Mouse (Mus musculus): ENCODE measurements around the gene Vmn2r94. TPM values are rescaled to one million over a fixed set of nuclear protein-coding genes. Genes with fewer than 3 reads are reported as not detected.

Vmn2r94 gene
- not detected in 2 replicates for polyA plus RNA-seq (2015; fragmentation: Nextera tagmentation; extraction: Ambion mirVana)

DNA sequence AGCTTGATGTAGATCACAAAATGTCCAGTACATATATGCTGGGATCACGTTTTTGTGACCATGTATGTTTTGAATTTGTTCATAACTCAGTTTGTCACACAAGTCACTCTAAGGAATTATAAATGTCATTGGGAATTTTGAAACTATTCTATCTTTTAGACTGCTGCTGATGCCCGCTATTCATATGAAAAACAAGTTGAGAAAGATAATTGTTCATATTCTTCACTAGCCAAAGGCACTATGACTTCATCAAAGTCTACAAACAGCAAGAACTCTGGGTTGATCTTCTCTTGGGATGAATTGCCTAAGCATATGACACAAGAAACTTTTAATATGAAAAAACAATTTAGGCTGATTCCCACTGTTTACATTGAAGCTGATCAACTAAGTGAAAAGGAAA, at the start of gene Vmn2r94:
Gene Vmn2r94 (minus strand): TSS at position 101 of the 400 bp plus-strand sequence.
- no peak within 1 kb of the TSS for H3K27ac ChIP-seq
- WGBS = 49% methylated on average over 2 of the region's 2 CpGs
- no peak for ATAC-seq (ENCODE audit: low FRiP score, low read depth)
- H3K9me3 ChIP-seq = peaks cover 16% of the 10 kb centered on the region
- H3K4me3 ChIP-seq = no peak within 1 kb of the TSS
- no peaks in the 10 kb centered on the region for H3K27me3 ChIP-seq
- H3K4me2 ChIP-seq (replicated peaks) = no peak within 1 kb of the TSS
- no peaks in the 10 kb centered on the region for H3K4me1 ChIP-seq
- H3K36me3 ChIP-seq = no peaks in the 10 kb centered on the region
- H3K9ac ChIP-seq = no peak within 1 kb of the TSS

DNA sequence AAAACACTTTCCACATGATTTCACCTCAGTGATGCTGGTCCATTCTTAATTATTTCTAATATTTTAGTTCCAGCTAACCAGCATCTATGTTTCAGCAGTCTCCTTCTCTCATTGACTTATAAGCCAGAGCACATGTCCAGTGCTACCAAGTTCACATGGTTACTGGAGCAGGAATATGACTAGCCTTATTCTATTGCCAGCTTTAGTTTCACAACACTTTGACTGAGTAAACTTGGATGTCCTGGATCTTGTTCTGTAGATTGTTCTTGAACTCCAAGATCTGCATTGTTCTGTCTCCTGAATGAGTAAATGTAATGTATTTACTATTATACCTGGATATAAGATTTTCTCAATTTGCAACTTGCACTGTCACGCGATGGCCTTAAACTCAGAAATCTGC, 45.5 kb upstream of the Vmn2r94 start:
- ATAC-seq (ENCODE audit: low FRiP score, low read depth) = no peak
- 88% methylated on average over 2 of the region's 2 CpGs for WGBS
- no peak overlapping the region for H3K4me2 ChIP-seq (replicated peaks)

GRCm38 (mm10) chr17:18297799-18298198, 20.2 kb upstream of the Vmn2r94 start, which contains the start of gene Vmn2r93:
Gene Vmn2r93 (plus strand): TSS chr17:18298099.
- 45% methylated on average over 1 of the region's 1 CpGs for WGBS
- no peak within 1 kb of the TSS for H3K4me3 ChIP-seq
- H3K36me3 ChIP-seq = no peaks in the 10 kb centered on the region
- no peaks in the 10 kb centered on the region for H3K9me3 ChIP-seq
- no peak within 1 kb of the TSS for H3K9ac ChIP-seq
- no peaks in the 10 kb centered on the region for H3K4me1 ChIP-seq
- ATAC-seq (ENCODE audit: low FRiP score, low read depth) = no peak
- no peak within 1 kb of the TSS for H3K4me2 ChIP-seq (replicated peaks)
- H3K27ac ChIP-seq = no peak within 1 kb of the TSS
- no peaks in the 10 kb centered on the region for H3K27me3 ChIP-seq

More for the DNA sequence above, 45.5 kb upstream of the Vmn2r94 start:
- peaks cover 11% of the 10 kb centered on the region for H3K9me3 ChIP-seq
- no peak overlapping the region for H3K27ac ChIP-seq
- H3K4me1 ChIP-seq = no peaks in the 10 kb centered on the region
- H3K27me3 ChIP-seq = no peaks in the 10 kb centered on the region
- H3K36me3 ChIP-seq = no peaks in the 10 kb centered on the region
- H3K4me3 ChIP-seq = no peak overlapping the region
- H3K9ac ChIP-seq = no peak overlapping the region

DNA sequence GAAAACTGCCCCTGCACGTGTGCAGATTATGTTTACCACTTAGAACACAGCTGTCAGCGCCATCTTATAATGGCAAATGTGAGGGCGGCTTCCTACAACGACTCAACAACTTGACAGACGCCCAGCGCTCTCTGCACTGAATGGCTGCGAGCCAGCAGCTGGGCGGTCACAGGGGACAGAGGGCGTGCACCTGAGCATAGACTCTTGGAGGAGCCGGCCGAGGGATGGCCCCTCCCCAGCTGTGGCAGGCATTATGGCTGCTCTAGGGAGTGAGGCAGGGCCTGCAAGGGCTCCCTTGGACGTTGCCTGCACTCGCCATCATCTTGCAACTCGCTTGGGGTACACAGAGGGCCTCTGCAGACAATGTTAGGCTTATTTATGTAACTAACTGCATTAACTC, 40.6 kb downstream of the Vmn2r94 start:
- WGBS = 80% methylated on average over 14 of the region's 14 CpGs
- Histone ChIP-seq H3K27me3 (no peaks in the 10 kb centered on the region), H3K4me1 (no peaks in the 10 kb centered on the region), H3K4me3 (no peak overlapping the region), H3K9ac (no peak overlapping the region), H3K4me2 (replicated peaks) (no peak overlapping the region), H3K36me3 (no peaks in the 10 kb centered on the region), H3K9me3 (peaks cover 14% of the 10 kb centered on the region), H3K27ac (no peak overlapping the region)
- ATAC-seq (ENCODE audit: low FRiP score, low read depth) = no peak

- WGBS = 73% methylated on average over 2 of the region's 2 CpGs
Measured at GRCm38 (mm10) chr17:18231996-18232395, 45.6 kb downstream of the Vmn2r94 start.

DNA sequence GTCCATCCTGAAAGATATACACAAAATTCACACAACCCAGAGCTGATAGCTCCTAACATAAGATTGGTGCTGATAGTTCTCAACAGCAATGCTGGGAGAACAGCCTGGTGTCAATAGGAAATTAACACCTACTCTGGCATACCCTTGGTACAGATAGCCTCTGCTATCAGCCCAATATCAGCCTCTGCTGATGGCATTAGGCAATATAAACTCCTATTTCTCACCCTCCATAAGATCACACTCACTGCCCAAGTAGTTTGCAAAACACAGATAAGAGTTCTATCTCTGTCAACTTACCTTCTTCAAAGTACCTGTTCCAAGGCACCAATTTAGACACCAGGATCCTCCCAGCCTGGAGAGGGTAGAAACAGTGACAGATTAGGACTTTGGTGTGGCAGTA, 56.3 kb downstream of the Vmn2r94 start:
- H3K27me3 ChIP-seq = no peaks in the 10 kb centered on the region
- H3K4me2 ChIP-seq (replicated peaks) = no peak overlapping the region
- no peaks in the 10 kb centered on the region for H3K36me3 ChIP-seq
- no peak for ATAC-seq (ENCODE audit: low FRiP score, low read depth)
- H3K4me1 ChIP-seq = no peaks in the 10 kb centered on the region
- no peak overlapping the region for H3K4me3 ChIP-seq
- H3K9me3 ChIP-seq = peaks cover 17% of the 10 kb centered on the region
- H3K9ac ChIP-seq = no peak overlapping the region
- no peak overlapping the region for H3K27ac ChIP-seq

More at GRCm38 (mm10) chr17:18231996-18232395, 45.6 kb downstream of the Vmn2r94 start:
- Histone ChIP-seq H3K9me3 (peaks cover 10% of the 10 kb centered on the region), H3K36me3 (no peaks in the 10 kb centered on the region), H3K27me3 (no peaks in the 10 kb centered on the region), H3K4me3 (no peak overlapping the region), H3K9ac (no peak overlapping the region), H3K4me1 (no peaks in the 10 kb centered on the region), H3K4me2 (replicated peaks) (no peak overlapping the region), H3K27ac (no peak overlapping the region)
- no peak for ATAC-seq (ENCODE audit: low FRiP score, low read depth)

Other genes with a start within 250 kb of the Vmn2r94 start
- gene Vmn2r124, start 228.3 kb downstream of the Vmn2r94 start, polyA plus RNA-seq (2015; fragmentation: Nextera tagmentation; extraction: Ambion mirVana) = not detected in 2 replicates
- gene Vmn2r91, start 192.7 kb downstream of the Vmn2r94 start, polyA plus RNA-seq (2015; fragmentation: Nextera tagmentation; extraction: Ambion mirVana) = not detected in 2 replicates
- not detected in 2 replicates for gene Vmn2r92, start 125.9 kb downstream of the Vmn2r94 start, polyA plus RNA-seq (2015; fragmentation: Nextera tagmentation; extraction: Ambion mirVana)
- not detected in 2 replicates for gene Vmn2r93, start 20.3 kb upstream of the Vmn2r94 start, polyA plus RNA-seq (2015; fragmentation: Nextera tagmentation; extraction: Ambion mirVana)
- not detected in 2 replicates for gene Vmn2r95, start 146.3 kb upstream of the Vmn2r94 start, polyA plus RNA-seq (2015; fragmentation: Nextera tagmentation; extraction: Ambion mirVana)

Data from limb, embryonic 13.5 days (tissue).